Mouse (Mus musculus): ENCODE measurements around the gene Zfp592. TPM values are rescaled to one million over a fixed set of nuclear protein-coding genes. Genes with fewer than 3 reads are reported as not detected.

Zfp592 gene
- total and polyA plus RNA-seq, 3 experiments: 12.9 to 33.0 TPM; not detected in 1

- peak; percentile 85 for DNase-seq (ENCODE audit: low read depth, low spot score)
- Histone ChIP-seq H3K27ac (ENCODE audit: control insufficient read depth, low read depth, low read length) (peak overlapping the region; percentile 88), H3K4me3 (ENCODE audit: control insufficient read depth in 1 of 2, insufficient read depth in 1 of 2, low read depth in 2 of 2, low read length in 2 of 2) (peak overlapping the region; percentile 92 to 96), H3K4me1 (ENCODE audit: control insufficient read depth in 1 of 2, insufficient read depth in 2 of 2, low read length in 2 of 2) (peaks cover 22 to 24% of the 10 kb centered on the region in 2 experiments), H3K9ac (ENCODE audit: control insufficient read depth, low read depth, low read length, poor library complexity, severe bottlenecking) (peak overlapping the region; percentile 98), H3K9me3 (replicated peaks; ENCODE audit: insufficient read depth, low read length) (no peaks in the 10 kb centered on the region), H3K79me2 (ENCODE audit: control insufficient read depth, insufficient read depth, low read length, poor library complexity) (peaks cover 63% of the 10 kb centered on the region), H3K27me3 (ENCODE audit: control insufficient read depth in 1 of 2, insufficient read depth in 2 of 2, low read length in 2 of 2) (no peaks in the 10 kb centered on the region), H3K36me3 (ENCODE audit: control insufficient read depth in 1 of 2, insufficient read depth in 2 of 2, low read length in 2 of 2) (peaks cover 6 to 40% of the 10 kb centered on the region in 2 experiments)
- TF ChIP-seq HCFC1 (IDR thresholded peaks at IDR 0.05; ENCODE audit: low read depth, low read length): peak; percentile 46
- 0 out of 2 replicates have a peak, but pooled peaks have one; percentile 17 for TF ChIP-seq ZNF384 (IDR thresholded peaks at IDR 0.05; ENCODE audit: low read depth, low read length)
- TF ChIP-seq CHD1 (IDR thresholded peaks at IDR 0.05; ENCODE audit: low read depth, low read length): peak; percentile 62
- no peak for TF ChIP-seq CTCF (IDR thresholded peaks at IDR 0.05 in 2 of 3, conservative IDR thresholded peaks at IDR 0.05 in 1 of 3; ENCODE audit: control insufficient read depth in 1 of 3, insufficient read depth in 1 of 3, low read depth in 2 of 3, low read length in 3 of 3, poor library complexity in 1 of 3, severe bottlenecking in 1 of 3)
- TF ChIP-seq MAFK (IDR thresholded peaks at IDR 0.05; ENCODE audit: borderline replicate concordance, low read depth, low read length): no peak
- peak; percentile 87; the same call in 1 of the 2 replicates for TF ChIP-seq JUND (IDR thresholded peaks at IDR 0.05; ENCODE audit: low read depth, low read length)
- TF ChIP-seq ZKSCAN1 (IDR thresholded peaks at IDR 0.05; ENCODE audit: low read depth, low read length): no peak
- peak; percentile 78 to 83 for TF ChIP-seq EP300 (IDR thresholded peaks at IDR 0.05; ENCODE audit: low read depth in 1 of 2, low read length in 2 of 2)
- no peak for TF ChIP-seq MEF2A (IDR thresholded peaks at IDR 0.05; ENCODE audit: extremely low read depth, insufficient replicate concordance, low read depth, low read length, poor library complexity, severe bottlenecking)
- peak; percentile 83; the same call in 1 of the 2 replicates for TF ChIP-seq MYC (IDR thresholded peaks at IDR 0.05; ENCODE audit: low read depth, low read length)
- TF ChIP-seq GABPA (IDR thresholded peaks at IDR 0.05; ENCODE audit: low read depth, low read length): no peak
- TF ChIP-seq USF1 (IDR thresholded peaks at IDR 0.05; ENCODE audit: low read depth, low read length): peak; percentile 45; the same call in 1 of the 2 replicates
- TF ChIP-seq GATA1 (IDR thresholded peaks at IDR 0.05; ENCODE audit: low read depth, low read length): peak; percentile 83
- TF ChIP-seq MYB (IDR thresholded peaks at IDR 0.05; ENCODE audit: low read depth, low read length): no peak
- TF ChIP-seq ZC3H11A (IDR thresholded peaks at IDR 0.05; ENCODE audit: low read depth, low read length): no peak
- TF ChIP-seq RCOR1 (IDR thresholded peaks at IDR 0.05; ENCODE audit: low read depth, low read length): peak; percentile 65
- 0 out of 2 replicates have a peak, but pooled peaks have one; percentile 48 for TF ChIP-seq POLR2AphosphoS2 (IDR thresholded peaks at IDR 0.05; ENCODE audit: low read length)
- TF ChIP-seq RAD21 (IDR thresholded peaks at IDR 0.05; ENCODE audit: low read depth, low read length): no peak
- TF ChIP-seq ELF1 (IDR thresholded peaks at IDR 0.05; ENCODE audit: low read depth, low read length): 0 out of 2 replicates have a peak, but pooled peaks have one; percentile 36
- peak; percentile 81 for TF ChIP-seq TCF12 (IDR thresholded peaks at IDR 0.05; ENCODE audit: low read depth, low read length)
- TF ChIP-seq CHD2 (IDR thresholded peaks at IDR 0.05; ENCODE audit: low read length): no peak
- TF ChIP-seq UBTF (IDR thresholded peaks at IDR 0.05; ENCODE audit: borderline replicate concordance, insufficient read depth, low read depth, low read length): no peak
- TF ChIP-seq POLR2A (IDR thresholded peaks at IDR 0.05; ENCODE audit: control insufficient read depth in 1 of 2, insufficient read depth in 1 of 2, low read depth in 1 of 2, low read length in 2 of 2, poor library complexity in 1 of 2): peak in 1 of 2 experiments; percentile 54; a peak in 2 of 4 replicates
- TF ChIP-seq NRF1 (IDR thresholded peaks at IDR 0.05; ENCODE audit: insufficient read depth, low read depth, low read length, poor library complexity, severe bottlenecking): no peak
- TF ChIP-seq SIN3A (IDR thresholded peaks at IDR 0.05; ENCODE audit: low read length): peak; percentile 71
- no peak for TF ChIP-seq POLR2AphosphoS5 (IDR thresholded peaks at IDR 0.05; ENCODE audit: borderline replicate concordance, low read depth, low read length)
- peak; percentile 31; the same call in 1 of the 2 replicates for TF ChIP-seq TBP (IDR thresholded peaks at IDR 0.05; ENCODE audit: low read depth, low read length)
- TF ChIP-seq BHLHE40 (IDR thresholded peaks at IDR 0.05; ENCODE audit: borderline replicate concordance, low read depth, low read length): no peak
- peak; percentile 80 for TF ChIP-seq MAZ (IDR thresholded peaks at IDR 0.05; ENCODE audit: low read depth, low read length)
- TF ChIP-seq USF2 (IDR thresholded peaks at IDR 0.05; ENCODE audit: borderline replicate concordance in 1 of 2, insufficient read depth in 1 of 2, low read depth in 1 of 2, low read length in 2 of 2): no peak
- peak; percentile 51 for TF ChIP-seq NELFE (IDR thresholded peaks at IDR 0.05; ENCODE audit: low read depth, low read length)
- TF ChIP-seq TAL1 (IDR thresholded peaks at IDR 0.05; ENCODE audit: low read length): peak; percentile 72
- TF ChIP-seq SMC3 (IDR thresholded peaks at IDR 0.05; ENCODE audit: low read depth, low read length): no peak
- peak; percentile 63 for TF ChIP-seq ETS1 (IDR thresholded peaks at IDR 0.05; ENCODE audit: low read depth, low read length)
Observed at GRCm38 (mm10) chr7:80995266-80996146, 2.0 kb downstream of the Zfp592 start.

Measured in MEL (cell line).